Mouse (Mus musculus): ENCODE data around the gene Hdac5. TPM values are rescaled to one million over a fixed set of nuclear protein-coding genes. Genes with fewer than 3 reads are reported as not detected.

The Hdac5 gene
- polyA plus RNA-seq, 1 experiment, result 75.4 TPM

- no peak for DNase-seq (ENCODE audit: low read depth)
Measured at GRCm38 (mm10) chr11:102240636-102241035, 10.7 kb upstream of the Hdac5 start.

- no peak for DNase-seq (ENCODE audit: low read depth)
Measured at GRCm38 (mm10) chr11:102236022-102236421, 6.1 kb upstream of the Hdac5 start.

GRCm38 (mm10) chr11:102229331-102229953 is 524 bp downstream of the Hdac5 start:
- DNase-seq (ENCODE audit: low read depth), result no peak

- no peak for DNase-seq (ENCODE audit: low read depth)
Measured at GRCm38 (mm10) chr11:102228646-102229268, 1.2 kb downstream of the Hdac5 start.

- no peak for DNase-seq (ENCODE audit: low read depth)
Measured at GRCm38 (mm10) chr11:102228191-102228545, 1.8 kb downstream of the Hdac5 start.

GRCm38 (mm10) chr11:102227270-102228190 is 2.4 kb downstream of the Hdac5 start:
- no peak for DNase-seq (ENCODE audit: low read depth)

GRCm38 (mm10) chr11:102226067-102226978 is 3.6 kb downstream of the Hdac5 start:
- DNase-seq (ENCODE audit: low read depth), result no peak

- no peak for DNase-seq (ENCODE audit: low read depth)
Measured at GRCm38 (mm10) chr11:102225221-102225620, 4.7 kb downstream of the Hdac5 start.

GRCm38 (mm10) chr11:102224686-102225085 is 5.3 kb downstream of the Hdac5 start:
- no peak for DNase-seq (ENCODE audit: low read depth)

- DNase-seq (ENCODE audit: low read depth), result no peak
Measured at GRCm38 (mm10) chr11:102223166-102223565, 6.8 kb downstream of the Hdac5 start.

- DNase-seq (ENCODE audit: low read depth), result no peak
Measured at GRCm38 (mm10) chr11:102221954-102222351, 8.0 kb downstream of the Hdac5 start.

GRCm38 (mm10) chr11:102221243-102221953 is 8.6 kb downstream of the Hdac5 start:
- no peak for DNase-seq (ENCODE audit: low read depth)

- no peak for DNase-seq (ENCODE audit: low read depth)
Measured at GRCm38 (mm10) chr11:102220451-102220850, 9.5 kb downstream of the Hdac5 start.

GRCm38 (mm10) chr11:102219994-102220346 is 10.0 kb downstream of the Hdac5 start:
- DNase-seq (ENCODE audit: low read depth), result no peak

- DNase-seq (ENCODE audit: low read depth), result no peak
Measured at GRCm38 (mm10) chr11:102219247-102219993, 10.5 kb downstream of the Hdac5 start.

GRCm38 (mm10) chr11:102218783-102219182 is 11.2 kb downstream of the Hdac5 start:
- DNase-seq (ENCODE audit: low read depth), result no peak

- no peak for DNase-seq (ENCODE audit: low read depth)
Measured at GRCm38 (mm10) chr11:102217876-102218430, 12.0 kb downstream of the Hdac5 start.

- DNase-seq (ENCODE audit: low read depth), result no peak
Measured at GRCm38 (mm10) chr11:102217396-102217795, 12.6 kb downstream of the Hdac5 start.

GRCm38 (mm10) chr11:102216886-102217240 is 13.1 kb downstream of the Hdac5 start:
- DNase-seq (ENCODE audit: low read depth), result no peak
